Mouse (Mus musculus): ENCODE results near the gene Pdxk.

DNA sequence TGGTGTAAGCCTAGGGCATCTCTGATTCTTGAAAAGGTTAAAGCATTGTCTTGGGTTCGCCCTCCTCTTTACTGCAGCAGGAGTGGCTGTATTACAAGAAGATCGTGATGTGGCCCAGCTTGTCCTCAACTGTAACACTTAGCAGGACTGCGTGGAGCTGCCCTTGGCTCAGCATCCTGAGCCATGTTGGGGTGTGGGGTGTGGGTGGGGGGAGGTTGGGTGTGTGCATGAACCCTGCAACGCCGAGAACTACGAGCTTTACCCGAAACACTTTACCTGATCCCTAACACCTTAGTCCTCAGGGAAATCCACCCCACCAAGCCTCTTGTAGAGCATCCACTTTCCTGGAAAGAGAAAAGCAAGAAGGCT lies 51.6 kb downstream of the Pdxk start:
- TF ChIP-seq MXI1 (IDR thresholded peaks at IDR 0.05; ENCODE audit: low read depth, low read length) (no peak), RCOR1 (conservative IDR thresholded peaks at IDR 0.05; ENCODE audit: low read depth, low read length) (no peak), MEF2A (IDR thresholded peaks at IDR 0.05; ENCODE audit: borderline replicate concordance, low read depth, low read length) (no peak), CTCF (conservative IDR thresholded peaks at IDR 0.05 in 1 of 2, IDR thresholded peaks at IDR 0.05 in 1 of 2; ENCODE audit: low read depth in 2 of 2, low read length in 2 of 2) (no peak), TCF12 (IDR thresholded peaks at IDR 0.05; ENCODE audit: low read depth, low read length) (no peak), EP300 (IDR thresholded peaks at IDR 0.05; ENCODE audit: low read length) (no peak), JUN (IDR thresholded peaks at IDR 0.05; ENCODE audit: insufficient read depth, low read depth, low read length) (no peak), POLR2AphosphoS2 (IDR thresholded peaks at IDR 0.05; ENCODE audit: low read depth, low read length) (no peak), ZNF384 (IDR thresholded peaks at IDR 0.05; ENCODE audit: low read depth, low read length) (no peak), ZKSCAN1 (IDR thresholded peaks at IDR 0.05; ENCODE audit: borderline replicate concordance, low read depth, low read length) (no peak), ZC3H11A (IDR thresholded peaks at IDR 0.05; ENCODE audit: low read depth, low read length) (no peak)
